Mouse (Mus musculus) kidney, adult 2 months (tissue): Measurements from ENCODE around the gene Alyref.

Experiments
- CTCF ChIP-seq: fragments of 200-500 bp; conservative IDR thresholded peaks from 2 replicates; pipeline ENCODE4 v1.5.1; 2011; ENCODE audit warnings: low read depth, mild to moderate bottlenecking, control low read depth, low read length, moderate library complexity, mixed read lengths; ENCODE audit not compliant: insufficient read depth, insufficient read length
- POLR2A ChIP-seq: fragments of 200-500 bp; IDR thresholded peaks from one replicate; pipeline ENCODE4 v1.6.1; 2011; ENCODE audit warnings: low read depth, low read length, control low read depth

- TF ChIP-seq CTCF (no peak), POLR2A (no peak)
Measured at GRCm38 (mm10) chr11:120615606-120616203, 17.5 kb upstream of the Alyref start.
